Mouse (Mus musculus): ENCODE results near the gene Exoc6.

The Exoc6 gene

GRCm38 (mm10) chr19:37695762-37696602 is 145.8 kb downstream of the Exoc6 start:
- no peak for DNase-seq

- DNase-seq, result no peak
Observed at GRCm38 (mm10) chr19:37696603-37697334, 146.6 kb downstream of the Exoc6 start.

GRCm38 (mm10) chr19:37697335-37697636 is 147.1 kb downstream of the Exoc6 start:
- no peak for DNase-seq

GRCm38 (mm10) chr19:37697651-37698272 is 147.5 kb downstream of the Exoc6 start, which contains the start of gene Cyp26a1:
Gene Cyp26a1 (plus strand): TSS chr19:37697798.
- DNase-seq, result no peak

- DNase-seq, result no peak
Observed at GRCm38 (mm10) chr19:37698273-37699160, 148.3 kb downstream of the Exoc6 start.

- DNase-seq, result no peak
Observed at GRCm38 (mm10) chr19:37699711-37700110, 149.5 kb downstream of the Exoc6 start.

- no peak for DNase-seq
Observed at GRCm38 (mm10) chr19:37702377-37703076, 152.3 kb downstream of the Exoc6 start.

- DNase-seq, result peak; percentile 25 to 73
Observed at GRCm38 (mm10) chr19:37703902-37704509, 153.8 kb downstream of the Exoc6 start.

GRCm38 (mm10) chr19:37705722-37706121 is 155.5 kb downstream of the Exoc6 start:
- DNase-seq, result no peak

GRCm38 (mm10) chr19:37714681-37715080 is 164.5 kb downstream of the Exoc6 start:
- DNase-seq, result no peak

- no peak for DNase-seq
Observed at GRCm38 (mm10) chr19:37715980-37716379, 165.8 kb downstream of the Exoc6 start.

GRCm38 (mm10) chr19:37716524-37717175 is 166.4 kb downstream of the Exoc6 start:
- no peak for DNase-seq

GRCm38 (mm10) chr19:37719166-37719565 is 168.9 kb downstream of the Exoc6 start:
- DNase-seq, result no peak

GRCm38 (mm10) chr19:37724591-37724990 is 174.4 kb downstream of the Exoc6 start:
- no peak for DNase-seq

- no peak for DNase-seq
Observed at GRCm38 (mm10) chr19:37726585-37726984, 176.4 kb downstream of the Exoc6 start.

GRCm38 (mm10) chr19:37727366-37727765 is 177.1 kb downstream of the Exoc6 start:
- DNase-seq, result no peak

Data from spleen, adult 18-20 months (tissue).